Mouse (Mus musculus) liver, embryonic 14.5 days (tissue): ENCODE measurements around the gene Rnf20.

Source experiments
- CTCF ChIP-seq: IDR thresholded peaks from 2 replicates; pipeline ENCODE4 v1.5.1; 2016; ENCODE audit warnings: antibody characterized with exemption, low read depth, control low read depth
- EP300 ChIP-seq: IDR thresholded peaks from 2 replicates; pipeline ENCODE4 v1.6.1; 2016; ENCODE audit warnings: antibody characterized with exemption, low read depth

DNA sequence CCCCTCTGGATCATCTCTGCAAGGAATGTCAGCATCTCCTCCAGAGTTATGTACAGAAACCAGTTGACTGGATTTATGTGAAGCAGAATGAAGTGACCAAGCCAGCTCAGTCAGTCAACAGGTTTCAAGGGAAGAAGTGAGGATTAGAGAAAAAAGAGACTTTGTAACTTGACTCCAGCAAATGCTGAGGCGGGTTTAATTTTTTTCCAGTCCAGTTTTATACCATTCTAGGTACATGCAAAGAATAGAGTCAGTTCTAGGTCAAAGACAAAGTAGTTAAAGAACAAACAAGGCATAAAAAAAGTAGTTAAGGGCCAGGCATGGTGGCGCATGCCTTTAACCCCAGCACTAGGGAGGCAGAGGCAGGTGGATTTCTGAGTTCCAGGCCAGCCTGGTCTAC is 28.6 kb upstream of the Rnf20 start:
- TF ChIP-seq CTCF = no peak
- TF ChIP-seq EP300 = no peak
